Mouse (Mus musculus) lung, adult 2 months (tissue): Measurements from ENCODE around the gene Rabgef1.

Source experiments
- CTCF ChIP-seq: fragments of 200-500 bp; IDR thresholded peaks from 2 replicates; pipeline ENCODE4 v1.5.1; 2011; ENCODE audit warnings: mild to moderate bottlenecking, low read length, control low read depth; ENCODE audit not compliant: insufficient read depth
- POLR2A ChIP-seq: fragments of 200-500 bp; IDR thresholded peaks from 2 replicates; pipeline ENCODE4 v1.6.1; 2011; ENCODE audit warnings: low read depth, mild to moderate bottlenecking, control low read depth, low read length, borderline replicate concordance; ENCODE audit errors: extremely low read depth

DNA sequence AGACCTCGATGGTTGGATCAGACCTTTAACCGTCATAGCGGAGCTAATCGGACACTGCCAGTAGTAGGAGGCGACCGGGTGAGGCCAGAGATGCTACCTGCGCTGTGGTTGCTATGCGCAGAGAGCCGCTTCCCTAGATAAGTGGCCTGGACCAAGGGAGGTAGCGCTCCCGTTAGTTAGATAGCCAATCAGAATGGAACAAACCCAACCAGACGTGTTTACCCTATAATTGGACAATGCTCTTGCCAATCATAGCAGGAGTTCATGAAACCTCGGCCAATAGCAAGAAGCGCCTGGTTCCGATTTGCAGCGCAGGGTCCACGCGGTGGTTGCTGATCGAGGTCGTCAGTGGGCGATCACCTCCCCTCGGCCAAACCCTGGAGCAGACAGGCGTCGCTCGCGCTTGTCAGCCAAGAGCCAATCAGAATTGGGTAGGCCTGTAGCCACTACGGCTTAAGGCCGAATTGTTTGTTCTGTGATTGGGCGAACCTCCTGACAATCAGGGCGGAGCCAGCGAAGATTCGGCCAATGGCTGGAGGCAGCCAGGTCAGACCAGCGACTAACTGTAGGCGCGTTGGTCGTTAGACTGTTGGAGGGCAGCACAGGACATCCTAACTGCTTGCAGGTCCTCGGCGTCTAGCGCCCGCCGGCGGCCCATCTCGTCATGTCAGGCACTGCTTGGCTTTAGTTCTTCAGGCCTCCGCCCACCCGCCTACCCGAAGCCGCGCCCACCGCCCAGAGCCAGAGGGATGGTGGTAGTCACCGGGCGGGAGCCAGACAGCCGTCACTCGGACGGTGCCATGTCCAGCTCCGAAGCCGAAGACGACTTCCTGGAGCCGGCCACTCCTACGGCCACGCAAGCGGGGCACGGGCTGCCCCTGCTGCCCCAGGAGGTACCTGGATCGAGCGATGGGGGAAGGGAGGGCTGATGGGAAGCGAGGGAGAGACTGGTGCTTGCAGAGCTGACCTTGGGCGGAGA is 27.0 kb upstream of the Rabgef1 start, which contains the start of gene Kctd7:
- TF ChIP-seq CTCF (peak; percentile 18; the same call in 1 of the 2 replicates), POLR2A (peak; percentile 81; the same call in 1 of the 2 replicates)
